Mouse (Mus musculus) naive thymus-derived CD4-positive, alpha-beta T cell, adult 2 months (primary cell): ENCODE measurements around the gene Krtap16-3.

Experiments
- DNase-seq: peaks from one replicate; pipeline ENCODE4 v3.0.0-alpha.2; 2011; ENCODE audit warnings: low read depth

Gene Krtap16-3

GRCm38 (mm10) chr16:88962773-88963172, at the start of gene Krtap16-3:
Gene Krtap16-3 (minus strand): TSS chr16:88962873.
- no peak for DNase-seq

- no peak for DNase-seq
Measured at GRCm38 (mm10) chr16:89010659-89011058, 48.0 kb upstream of the Krtap16-3 start, which contains the start of gene Krtap22-2. Gene Krtap22-2 (minus strand): TSS chr16:89010759.

- DNase-seq, result no peak
Measured at GRCm38 (mm10) chr16:88941106-88941505, 21.6 kb downstream of the Krtap16-3 start.

- DNase-seq, result no peak
Measured at GRCm38 (mm10) chr16:88938252-88938651, 24.4 kb downstream of the Krtap16-3 start.

GRCm38 (mm10) chr16:88932165-88932564, 30.5 kb downstream of the Krtap16-3 start, which contains the start of gene Krtap19-9b:
Gene Krtap19-9b (minus strand): TSS chr16:88932265.
- DNase-seq, result no peak
